Mouse (Mus musculus): ENCODE results near the gene Hdac4.

Hdac4 gene

GRCm38 (mm10) chr1:91959891-91960290 lies 235.6 kb downstream of the Hdac4 start:
- no peak for DNase-seq

GRCm38 (mm10) chr1:91959044-91959443 lies 236.5 kb downstream of the Hdac4 start:
- DNase-seq: no peak

- DNase-seq: no peak
These were observed 239.3 kb downstream of the Hdac4 start for GRCm38 (mm10) chr1:91956229-91956628.

- DNase-seq: no peak
These were observed 240.5 kb downstream of the Hdac4 start for GRCm38 (mm10) chr1:91954954-91955353.

- no peak for DNase-seq
These were observed 242.6 kb downstream of the Hdac4 start for GRCm38 (mm10) chr1:91952912-91953311.

- no peak for DNase-seq
These were observed 248.1 kb downstream of the Hdac4 start for GRCm38 (mm10) chr1:91947441-91947840.

GRCm38 (mm10) chr1:91942583-91942982 lies 252.9 kb downstream of the Hdac4 start:
- no peak for DNase-seq

- no peak for DNase-seq
These were observed 253.5 kb downstream of the Hdac4 start for GRCm38 (mm10) chr1:91942031-91942430.

- no peak for DNase-seq
These were observed 254.4 kb downstream of the Hdac4 start for GRCm38 (mm10) chr1:91941094-91941493.

GRCm38 (mm10) chr1:91935171-91935570 lies 260.3 kb downstream of the Hdac4 start:
- DNase-seq: peak; percentile 96

GRCm38 (mm10) chr1:91933681-91934080 lies 261.8 kb downstream of the Hdac4 start:
- no peak for DNase-seq

- no peak for DNase-seq
These were observed 263.3 kb downstream of the Hdac4 start for GRCm38 (mm10) chr1:91932221-91932620.

- no peak for DNase-seq
These were observed 263.7 kb downstream of the Hdac4 start for GRCm38 (mm10) chr1:91931786-91932185.

GRCm38 (mm10) chr1:91931196-91931595 lies 264.3 kb downstream of the Hdac4 start:
- no peak for DNase-seq

GRCm38 (mm10) chr1:91929051-91929450 lies 266.4 kb downstream of the Hdac4 start:
- DNase-seq: no peak

GRCm38 (mm10) chr1:91927536-91928315 lies 267.8 kb downstream of the Hdac4 start:
- DNase-seq: no peak

GRCm38 (mm10) chr1:91923567-91923966 lies 271.9 kb downstream of the Hdac4 start:
- DNase-seq: no peak

- DNase-seq: peak; percentile 98
These were observed 273.0 kb downstream of the Hdac4 start for GRCm38 (mm10) chr1:91922235-91923152.

GRCm38 (mm10) chr1:91921702-91922101 lies 273.8 kb downstream of the Hdac4 start:
- peak; percentile 91 for DNase-seq

- peak; percentile 91 for DNase-seq
These were observed 274.2 kb downstream of the Hdac4 start for GRCm38 (mm10) chr1:91921279-91921678.

- DNase-seq: no peak
These were observed 275.4 kb downstream of the Hdac4 start for GRCm38 (mm10) chr1:91920038-91920589.

GRCm38 (mm10) chr1:91918257-91918800 lies 277.2 kb downstream of the Hdac4 start:
- peak; percentile 91 for DNase-seq

- no peak for DNase-seq
These were observed 277.9 kb downstream of the Hdac4 start for GRCm38 (mm10) chr1:91917596-91917995.
